38 mouse cellular contexts compared by ENCODE assay signal in genomic region chr14:121479096-121479495, GRCm38 (mm10). TPM values are rescaled to one million over a fixed set of nuclear protein-coding genes. Genes with fewer than 3 reads are reported as not detected.
"Had no signal": no experiment of that assay in that cellular context is flagged by ENCODE, and none has a peak within 500 bp of the region (broad histone marks: within the 10 kb centered on the region; RNA-seq: fewer than 3 reads in every experiment).

No protein-coding gene starts in this region.

- H3K4me1 ChIP-seq: heart, embryonic 15.5 days; hindbrain, embryonic 10.5 days; hindbrain, embryonic 12.5 days; hindbrain, embryonic 13.5 days; hindbrain, embryonic 15.5 days; kidney, embryonic 15.5 days had no signal

- H3K27ac ChIP-seq: heart, embryonic 13.5 days; heart, embryonic 15.5 days; hindbrain, embryonic 10.5 days; hindbrain, embryonic 12.5 days; hindbrain, embryonic 13.5 days; hindbrain, embryonic 14.5 days; hindbrain, embryonic 15.5 days; hindbrain, postnatal 0 days; kidney, embryonic 15.5 days; kidney, postnatal 0 days; layer of hippocampus, adult 2 months; left cerebral cortex, adult 2 months had no signal

- DNase-seq: heart, postnatal 10 days; heart, postnatal 14 days; heart, postnatal 36 days; heart, postnatal 4 days; kidney, adult 11 months; kidney, adult 18-20 months; kidney, adult 2 months; kidney, adult 8-10 months; kidney, adult 9 months; kidney, postnatal 10 days; kidney, postnatal 14 days; kidney, postnatal 25 days; kidney, postnatal 36 days; kidney, postnatal 4 days; layer of hippocampus, adult 9-11 months; layer of hippocampus, postnatal 36 days had no signal

- H3K4me2 ChIP-seq: heart, embryonic 11.5 days; heart, embryonic 12.5 days; heart, embryonic 13.5 days; heart, embryonic 15.5 days; hindbrain, embryonic 12.5 days; hindbrain, embryonic 13.5 days; hindbrain, embryonic 14.5 days; hindbrain, embryonic 15.5 days; kidney, embryonic 15.5 days had no signal

- H3K36me3 ChIP-seq: heart, embryonic 12.5 days; heart, embryonic 13.5 days; heart, embryonic 15.5 days; hindbrain, embryonic 10.5 days; hindbrain, embryonic 12.5 days; hindbrain, embryonic 13.5 days; hindbrain, embryonic 15.5 days; kidney, embryonic 15.5 days had no signal

- H3K9ac ChIP-seq: heart, embryonic 12.5 days; heart, embryonic 13.5 days; heart, embryonic 15.5 days; hindbrain, embryonic 12.5 days; hindbrain, embryonic 13.5 days; hindbrain, embryonic 14.5 days; hindbrain, embryonic 15.5 days; kidney, embryonic 15.5 days had no signal

- H3K27me3 ChIP-seq: heart, embryonic 12.5 days; heart, embryonic 13.5 days; heart, embryonic 15.5 days; hindbrain, embryonic 12.5 days; hindbrain, embryonic 13.5 days; hindbrain, embryonic 15.5 days; kidney, embryonic 15.5 days had no signal

- ATAC-seq: hindbrain, embryonic 16.5 days; hindbrain, postnatal 0 days; intestine, embryonic 16.5 days had no signal

- H3K4me3 ChIP-seq: heart, embryonic 12.5 days; heart, embryonic 13.5 days; heart, embryonic 15.5 days; hindbrain, embryonic 10.5 days; hindbrain, embryonic 12.5 days; hindbrain, embryonic 13.5 days; hindbrain, embryonic 15.5 days; kidney, embryonic 15.5 days; layer of hippocampus, adult 2 months; left cerebral cortex, adult 2 months had no signal

- H3K9me3 ChIP-seq: heart, embryonic 12.5 days; heart, embryonic 13.5 days; heart, embryonic 15.5 days; hindbrain, embryonic 10.5 days; hindbrain, embryonic 12.5 days; hindbrain, embryonic 13.5 days; hindbrain, embryonic 15.5 days; kidney, embryonic 15.5 days had no signal

RNA-seq across cellular contexts. Expression of gene Slc15a1, which starts 26.0 kb away (rescaled TPM):
- total RNA-seq: heart, postnatal 10 days; heart, postnatal 14 days; heart, postnatal 25 days; heart, postnatal 36 days; hematopoietic stem cell, adult 5-6 weeks; hindbrain, postnatal 0 days; layer of hippocampus, adult 18-20 months; layer of hippocampus, adult 2 months; layer of hippocampus, adult 8-10 months; layer of hippocampus, postnatal 36 days; left cerebral cortex, adult 18-20 months; left cerebral cortex, adult 2 months; left cerebral cortex, adult 8-10 months had no signal
- polyA plus RNA-seq: heart, embryonic 11.5 days; heart, embryonic 12.5 days; heart, embryonic 13.5 days; hindbrain, embryonic 13.5 days; hindbrain, embryonic 14.5 days had no signal
